Mouse (Mus musculus): ENCODE results near the gene Fam126a.

The Fam126a gene

GRCm38 (mm10) chr5:24030579-24030969, at the start of gene Fam126a:
Gene Fam126a, minus strand, starts transcription at chr5:24030690.
- in situ Hi-C loops (cut with MboI), result loop anchor here (25.0 kb wide), 1 partner anchor 168 kb away; no protein-coding TSS in a partner anchor

GRCm38 (mm10) chr5:24078420-24079179, 48.1 kb upstream of the Fam126a start:
- in situ Hi-C loops (cut with MboI), result no loop called here

- in situ Hi-C loops (cut with MboI), result no loop called here
These were observed 47.3 kb upstream of the Fam126a start for GRCm38 (mm10) chr5:24077739-24078306.

- in situ Hi-C loops (cut with MboI), result no loop called here
These were observed 46.7 kb upstream of the Fam126a start for GRCm38 (mm10) chr5:24076986-24077718.

- in situ Hi-C loops (cut with MboI), result no loop called here
These were observed 41.5 kb upstream of the Fam126a start for GRCm38 (mm10) chr5:24072031-24072430.

- in situ Hi-C loops (cut with MboI), result no loop called here
These were observed 38.5 kb upstream of the Fam126a start for GRCm38 (mm10) chr5:24068955-24069354.

- in situ Hi-C loops (cut with MboI), result no loop called here
These were observed 33.1 kb upstream of the Fam126a start for GRCm38 (mm10) chr5:24063545-24063944.

GRCm38 (mm10) chr5:24063034-24063433, 32.5 kb upstream of the Fam126a start:
- in situ Hi-C loops (cut with MboI), result no loop called here

GRCm38 (mm10) chr5:24060949-24061348, 30.5 kb upstream of the Fam126a start:
- in situ Hi-C loops (cut with MboI), result no loop called here

- in situ Hi-C loops (cut with MboI), result no loop called here
These were observed 27.1 kb upstream of the Fam126a start for GRCm38 (mm10) chr5:24057592-24057991.

- in situ Hi-C loops (cut with MboI), result no loop called here
These were observed 26.4 kb upstream of the Fam126a start for GRCm38 (mm10) chr5:24056865-24057264.

- in situ Hi-C loops (cut with MboI), result no loop called here
These were observed 23.9 kb upstream of the Fam126a start for GRCm38 (mm10) chr5:24054382-24054781.

GRCm38 (mm10) chr5:24053245-24054190, 23.0 kb upstream of the Fam126a start:
- in situ Hi-C loops (cut with MboI), result no loop called here

GRCm38 (mm10) chr5:24051755-24052675, 21.5 kb upstream of the Fam126a start:
- in situ Hi-C loops (cut with MboI), result no loop called here

- in situ Hi-C loops (cut with MboI), result loop anchor here (25.0 kb wide), 1 partner anchor 186 kb away; no protein-coding TSS in a partner anchor
These were observed 17.3 kb upstream of the Fam126a start for GRCm38 (mm10) chr5:24047821-24048220.

GRCm38 (mm10) chr5:24047001-24047400, 16.5 kb upstream of the Fam126a start:
- in situ Hi-C loops (cut with MboI), result loop anchor here (25.0 kb wide), 1 partner anchor 185 kb away; no protein-coding TSS in a partner anchor

GRCm38 (mm10) chr5:24045998-24046631, 15.6 kb upstream of the Fam126a start:
- in situ Hi-C loops (cut with MboI), result loop anchor here (25.0 kb wide), 1 partner anchor 184 kb away; no protein-coding TSS in a partner anchor

GRCm38 (mm10) chr5:24044387-24044786, 13.9 kb upstream of the Fam126a start:
- in situ Hi-C loops (cut with MboI), result loop anchor here (25.0 kb wide), 1 partner anchor 182 kb away; no protein-coding TSS in a partner anchor

GRCm38 (mm10) chr5:24043367-24043766, 12.9 kb upstream of the Fam126a start:
- in situ Hi-C loops (cut with MboI), result loop anchor here (25.0 kb wide), 1 partner anchor 181 kb away; no protein-coding TSS in a partner anchor

Measured in mature B cell (primary cell).